Mouse (Mus musculus) hindbrain, embryonic 15.5 days (tissue): ENCODE results near the gene Aff3. TPM values are rescaled to one million over a fixed set of nuclear protein-coding genes. Genes with fewer than 3 reads are reported as not detected.

Experiments
- ATAC-seq: fragments of 200-750 bp; cut with Nextera tagmentation; 2 replicates; pipeline ENCODE4 v1.8.0; 2017; ENCODE audit warnings: low read depth, moderate number of reproducible peaks, moderate TSS enrichment; ENCODE audit not compliant: low FRiP score
- H3K27ac ChIP-seq: fragments of 300-500 bp; sonication (generic); replicated peaks from 2 replicates; pipeline ENCODE4 v1.5.1; 2015; ENCODE audit warnings: mild to moderate bottlenecking, inconsistent platforms
- H3K27me3 ChIP-seq: fragments of 300-500 bp; sonication (generic); 2 replicates; pipeline ENCODE4 v1.6.1; 2015; ENCODE audit warnings: control low read depth, inconsistent platforms
- H3K36me3 ChIP-seq: fragments of 300-500 bp; sonication (generic); 2 replicates; pipeline ENCODE4 v1.6.1; 2015; ENCODE audit warnings: control low read depth, inconsistent platforms
- H3K4me1 ChIP-seq: fragments of 300-500 bp; sonication (generic); replicated peaks from 2 replicates; pipeline ENCODE4 v1.6.1; 2015; ENCODE audit warnings: control low read depth, inconsistent platforms
- H3K4me2 ChIP-seq: fragments of 300-500 bp; sonication (generic); 2 replicates; pipeline ENCODE4 v1.6.1; 2015; ENCODE audit warnings: moderate library complexity, mild to moderate bottlenecking, inconsistent platforms
- H3K4me3 ChIP-seq: fragments of 300-500 bp; sonication (generic); 2 replicates; pipeline ENCODE4 v1.5.1; 2015; ENCODE audit warnings: mild to moderate bottlenecking, inconsistent platforms
- H3K9ac ChIP-seq: fragments of 300-500 bp; sonication (generic); 2 replicates; pipeline ENCODE4 v1.6.1; 2015; ENCODE audit warnings: inconsistent platforms
- H3K9me3 ChIP-seq: fragments of 300-500 bp; sonication (generic); 2 replicates; pipeline ENCODE4 v1.6.1; 2016; ENCODE audit warnings: control low read depth, inconsistent platforms
- WGBS: fragments of 180-500 bp; shearing (Covaris S2); methylation state at CpG from one replicate; pipeline ENCODE4 v1.1.7; 2015; 5-methylcytosine and 5-hydroxymethylcytosine counted together
- polyA plus RNA-seq: library from polyadenylated mRNA; unstranded; fragments of >200 nt; fragmentation: Nextera tagmentation; extraction: Ambion mirVana; gene quantifications from 2 replicates; pipeline ENCODE4 v1.2.1, GENCODE M21; 2015

Aff3 gene
- polyA plus RNA-seq, 1 experiment from 2014 or later = 33.4 TPM

- 80% methylated on average over 10 of the region's 10 CpGs for WGBS
- peaks cover 28% of the 10 kb centered on the region for H3K4me1 ChIP-seq
- no peak overlapping the region for H3K27ac ChIP-seq
- H3K4me2 ChIP-seq = no peak overlapping the region
- H3K4me3 ChIP-seq = no peak overlapping the region
- H3K27me3 ChIP-seq = no peaks in the 10 kb centered on the region
- ATAC-seq = no peak
- no peak overlapping the region for H3K9ac ChIP-seq
- no peaks in the 10 kb centered on the region for H3K9me3 ChIP-seq
- H3K36me3 ChIP-seq = no peaks in the 10 kb centered on the region
Measured at GRCm38 (mm10) chr1:38259541-38260338, 405.0 kb downstream of the Aff3 start.

DNA sequence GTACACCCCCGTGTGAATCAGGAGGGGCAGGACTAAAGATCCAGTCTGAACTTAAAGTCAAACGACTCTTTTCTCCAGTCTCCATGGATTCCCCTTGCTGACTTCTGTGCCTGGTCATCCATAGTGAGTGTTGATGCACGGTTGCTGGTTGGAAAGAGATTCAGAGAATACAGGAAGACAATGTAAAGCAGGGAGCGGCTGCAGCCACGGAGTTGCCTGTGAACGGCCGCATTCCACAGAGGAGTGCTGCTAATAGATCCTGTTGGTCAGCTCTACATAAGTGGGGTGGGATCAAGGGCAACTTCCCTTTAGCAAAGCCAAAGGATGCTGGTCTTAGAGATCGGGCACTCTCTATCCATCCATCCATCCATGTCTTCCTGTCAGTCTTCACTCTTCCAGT, 410.3 kb downstream of the Aff3 start:
- no peak for ATAC-seq
- Histone ChIP-seq H3K9ac (no peak overlapping the region), H3K27ac (no peak overlapping the region), H3K4me3 (no peak overlapping the region), H3K4me2 (no peak overlapping the region), H3K36me3 (no peaks in the 10 kb centered on the region), H3K27me3 (no peaks in the 10 kb centered on the region), H3K4me1 (0 out of 2 replicates have a peak, but pooled peaks cover 5% of the 10 kb centered on the region), H3K9me3 (no peaks in the 10 kb centered on the region)
- 82% methylated on average over 8 of the region's 8 CpGs for WGBS

DNA sequence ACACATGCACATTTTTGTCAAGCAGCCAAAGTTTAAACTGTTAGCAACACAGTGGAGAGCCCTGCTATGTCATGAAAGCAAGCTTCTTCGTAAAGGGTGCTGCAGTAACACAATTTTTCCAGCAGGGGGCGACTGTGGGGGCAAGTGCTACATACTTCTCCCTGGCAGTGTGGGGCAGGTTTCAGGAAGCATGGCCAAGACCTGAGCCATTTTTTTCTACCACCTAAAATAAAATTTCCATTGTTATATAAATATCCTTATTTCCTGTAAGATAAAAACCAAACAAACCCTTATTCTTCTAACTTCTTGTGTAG, 412.0 kb downstream of the Aff3 start:
- 40% methylated on average over 2 of the region's 2 CpGs for WGBS
- H3K27me3 ChIP-seq = no peaks in the 10 kb centered on the region
- no peak overlapping the region for H3K9ac ChIP-seq
- H3K4me2 ChIP-seq = no peak overlapping the region
- H3K27ac ChIP-seq = no peak overlapping the region
- no peaks in the 10 kb centered on the region for H3K36me3 ChIP-seq
- H3K4me3 ChIP-seq = no peak overlapping the region
- no peaks in the 10 kb centered on the region for H3K9me3 ChIP-seq
- H3K4me1 ChIP-seq = peaks cover 16% of the 10 kb centered on the region
- no peak for ATAC-seq

DNA sequence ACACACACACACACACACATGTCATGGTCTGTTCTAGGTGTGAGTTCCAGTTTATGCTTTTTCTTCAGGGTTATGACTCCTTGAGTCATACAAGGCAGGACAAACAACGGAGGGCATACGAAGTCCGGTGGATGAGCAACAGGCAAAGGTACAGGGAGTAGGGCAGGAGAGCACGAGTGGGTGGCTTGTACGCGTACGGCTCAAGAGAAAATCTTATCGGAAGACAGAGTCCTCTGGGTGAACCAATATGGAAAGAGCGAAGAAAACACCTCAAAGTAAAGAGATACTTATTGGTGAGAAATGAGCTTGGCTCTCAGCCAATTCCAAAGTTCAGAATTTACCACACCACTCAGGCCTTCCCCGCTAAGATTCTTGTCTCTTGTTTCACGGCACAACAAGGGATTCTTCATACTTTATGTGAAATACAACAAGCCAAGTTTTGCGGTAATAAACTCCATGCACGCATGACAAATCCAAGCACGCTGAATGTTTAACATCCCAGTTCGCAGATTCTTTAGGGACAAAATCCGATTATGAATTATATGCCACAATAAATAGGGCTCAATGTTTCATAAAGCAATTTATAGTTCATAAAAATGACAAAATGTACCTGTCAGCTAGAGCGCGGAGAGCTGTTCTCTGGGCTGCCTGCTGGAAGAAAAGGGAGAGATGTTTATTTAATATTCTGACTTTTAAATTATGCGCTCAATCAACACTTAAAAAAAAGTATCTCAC, 412.6 kb downstream of the Aff3 start:
- Histone ChIP-seq H3K27me3 (no peaks in the 10 kb centered on the region), H3K9ac (no peak overlapping the region), H3K4me3 (no peak overlapping the region), H3K9me3 (no peaks in the 10 kb centered on the region), H3K36me3 (no peaks in the 10 kb centered on the region), H3K4me2 (no peak overlapping the region), H3K4me1 (peaks cover 22% of the 10 kb centered on the region), H3K27ac (no peak overlapping the region)
- WGBS = 83% methylated on average over 19 of the region's 19 CpGs
- no peak for ATAC-seq

GRCm38 (mm10) chr1:38251448-38251847, 413.3 kb downstream of the Aff3 start:
- no peak overlapping the region for H3K9ac ChIP-seq
- no peak for ATAC-seq
- peaks cover 25% of the 10 kb centered on the region for H3K4me1 ChIP-seq
- H3K27me3 ChIP-seq = no peaks in the 10 kb centered on the region
- H3K36me3 ChIP-seq = no peaks in the 10 kb centered on the region
- no peak overlapping the region for H3K4me3 ChIP-seq
- H3K27ac ChIP-seq = no peak overlapping the region
- H3K4me2 ChIP-seq = no peak overlapping the region
- no peaks in the 10 kb centered on the region for H3K9me3 ChIP-seq
- 92% methylated on average over 11 of the region's 11 CpGs for WGBS

GRCm38 (mm10) chr1:38250246-38250645, 414.5 kb downstream of the Aff3 start:
- no peak overlapping the region for H3K9ac ChIP-seq
- no peak overlapping the region for H3K4me2 ChIP-seq
- H3K27me3 ChIP-seq = no peaks in the 10 kb centered on the region
- ATAC-seq = no peak
- H3K4me3 ChIP-seq = no peak overlapping the region
- H3K4me1 ChIP-seq = peaks cover 22% of the 10 kb centered on the region
- WGBS = 91% methylated on average over 3 of the region's 3 CpGs
- H3K36me3 ChIP-seq = no peaks in the 10 kb centered on the region
- H3K27ac ChIP-seq = no peak overlapping the region
- no peaks in the 10 kb centered on the region for H3K9me3 ChIP-seq

GRCm38 (mm10) chr1:38249561-38249960, 415.2 kb downstream of the Aff3 start:
- no peaks in the 10 kb centered on the region for H3K36me3 ChIP-seq
- H3K4me2 ChIP-seq = no peak overlapping the region
- no peaks in the 10 kb centered on the region for H3K27me3 ChIP-seq
- no peak overlapping the region for H3K27ac ChIP-seq
- no peak overlapping the region for H3K4me3 ChIP-seq
- no peak overlapping the region for H3K9ac ChIP-seq
- no peak for ATAC-seq
- 83% methylated on average over 7 of the region's 7 CpGs for WGBS
- H3K4me1 ChIP-seq = peaks cover 19% of the 10 kb centered on the region
- no peaks in the 10 kb centered on the region for H3K9me3 ChIP-seq

DNA sequence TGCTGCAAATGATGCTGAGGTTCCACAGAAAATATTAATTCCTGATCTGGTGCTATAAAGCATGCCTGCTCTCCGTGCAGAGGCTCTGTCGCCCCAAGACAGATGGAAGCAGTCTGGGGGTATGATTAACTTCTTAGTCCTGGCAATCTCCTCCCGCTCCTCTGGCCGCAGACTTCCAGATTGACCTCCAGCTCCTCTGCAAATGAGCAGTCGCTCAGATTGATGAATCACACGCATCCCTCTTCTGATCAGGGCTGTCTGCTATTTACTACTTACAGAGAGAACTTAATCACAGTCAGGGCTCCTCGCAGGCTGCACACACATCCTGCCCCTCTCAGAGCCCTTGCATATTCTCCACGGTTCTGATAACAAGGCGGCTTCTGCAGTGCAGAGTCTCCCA, 416.7 kb downstream of the Aff3 start:
- Histone ChIP-seq H3K4me3 (no peak overlapping the region), H3K27me3 (no peaks in the 10 kb centered on the region), H3K4me1 (peaks cover 19% of the 10 kb centered on the region), H3K9me3 (no peaks in the 10 kb centered on the region), H3K9ac (no peak overlapping the region), H3K36me3 (no peaks in the 10 kb centered on the region), H3K27ac (peak overlapping the region; percentile 69), H3K4me2 (no peak overlapping the region)
- ATAC-seq = peak; percentile 69; the same call in 1 of the 2 replicates
- 25% methylated on average over 9 of the region's 9 CpGs for WGBS

DNA sequence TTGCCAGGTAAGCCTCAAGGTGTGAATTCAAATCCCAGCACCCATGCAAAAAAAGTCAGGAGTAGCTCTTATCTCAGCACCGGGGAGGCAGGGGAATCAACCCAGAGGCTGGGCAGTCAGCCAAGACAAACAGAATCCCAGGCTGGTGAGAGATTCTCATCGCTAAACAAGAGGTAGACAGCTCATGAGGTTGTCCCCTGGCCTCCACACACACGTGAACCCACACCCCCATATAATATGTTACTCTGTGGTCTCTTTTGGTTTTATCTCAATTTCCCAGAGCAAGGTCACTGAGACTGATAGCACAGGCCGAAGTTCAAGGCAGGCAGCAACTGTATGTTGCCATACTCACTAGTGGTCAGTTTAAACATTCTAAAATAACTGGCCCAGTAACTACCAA, 422.2 kb downstream of the Aff3 start:
- WGBS = 68% methylated on average over 4 of the region's 4 CpGs
- Histone ChIP-seq H3K27me3 (no peaks in the 10 kb centered on the region), H3K36me3 (no peaks in the 10 kb centered on the region), H3K27ac (no peak overlapping the region), H3K9ac (no peak overlapping the region), H3K4me2 (no peak overlapping the region), H3K9me3 (no peaks in the 10 kb centered on the region), H3K4me3 (no peak overlapping the region), H3K4me1 (peaks cover 7% of the 10 kb centered on the region)
- no peak for ATAC-seq

- Histone ChIP-seq H3K36me3 (no peaks in the 10 kb centered on the region), H3K4me3 (no peak overlapping the region), H3K4me2 (no peak overlapping the region), H3K4me1 (peaks cover 3% of the 10 kb centered on the region; the same call in 1 of the 2 replicates), H3K27ac (no peak overlapping the region), H3K9me3 (no peaks in the 10 kb centered on the region), H3K9ac (no peak overlapping the region), H3K27me3 (no peaks in the 10 kb centered on the region)
- ATAC-seq = no peak
- 82% methylated on average over 4 of the region's 4 CpGs for WGBS
Measured at GRCm38 (mm10) chr1:38241801-38242200, 423.0 kb downstream of the Aff3 start.

GRCm38 (mm10) chr1:38241221-38241666, 423.5 kb downstream of the Aff3 start:
- 76% methylated on average over 6 of the region's 6 CpGs for WGBS
- Histone ChIP-seq H3K4me1 (peaks cover 3% of the 10 kb centered on the region; the same call in 1 of the 2 replicates), H3K4me3 (no peak overlapping the region), H3K9ac (no peak overlapping the region), H3K27ac (no peak overlapping the region), H3K36me3 (no peaks in the 10 kb centered on the region), H3K27me3 (no peaks in the 10 kb centered on the region), H3K9me3 (no peaks in the 10 kb centered on the region), H3K4me2 (no peak overlapping the region)
- no peak for ATAC-seq

DNA sequence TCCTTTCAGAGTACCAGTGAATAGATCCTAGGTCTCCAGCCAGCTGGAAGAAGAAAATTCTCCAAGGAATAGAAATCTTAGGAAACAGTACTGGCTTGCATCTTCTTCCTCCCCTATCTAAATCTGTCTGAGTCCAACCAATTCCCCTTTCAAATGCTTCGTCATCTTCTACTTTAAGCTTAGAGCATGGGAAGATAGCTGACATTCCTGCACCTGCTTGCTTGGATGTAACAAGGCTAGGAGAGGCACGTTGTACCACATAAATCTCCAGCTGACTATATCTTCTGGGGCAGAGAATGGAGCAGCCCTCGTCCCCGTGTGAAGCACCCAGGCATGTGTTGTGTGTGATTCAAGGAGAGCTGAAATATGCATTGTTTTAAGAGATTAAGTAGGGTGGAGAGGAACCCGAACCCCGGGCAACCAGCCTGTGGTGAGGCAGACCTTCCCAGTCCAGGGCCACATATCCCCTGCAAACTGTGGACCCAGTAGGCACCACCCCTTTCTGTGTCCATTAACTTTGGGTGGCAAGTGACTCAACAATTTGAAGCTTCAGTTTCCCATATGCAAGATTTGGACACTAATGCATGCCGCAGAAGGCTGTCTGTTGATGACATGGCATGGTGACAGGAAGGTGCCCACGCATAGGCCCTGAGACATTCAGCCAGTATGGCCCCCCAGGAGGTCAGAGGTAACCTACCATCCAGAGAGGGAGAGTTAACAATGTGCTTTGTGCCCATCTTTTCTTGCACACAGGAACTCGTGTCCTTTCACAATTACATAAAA, 424.1 kb downstream of the Aff3 start:
- Histone ChIP-seq H3K9ac (no peak overlapping the region), H3K27me3 (no peaks in the 10 kb centered on the region), H3K4me3 (no peak overlapping the region), H3K27ac (no peak overlapping the region), H3K36me3 (no peaks in the 10 kb centered on the region), H3K4me2 (no peak overlapping the region), H3K4me1 (peaks cover 3% of the 10 kb centered on the region; the same call in 1 of the 2 replicates), H3K9me3 (no peaks in the 10 kb centered on the region)
- ATAC-seq = no peak
- 89% methylated on average over 9 of the region's 9 CpGs for WGBS
